Mouse (Mus musculus) liver, postnatal 0 days (tissue): ENCODE measurements at regions not wholly inside any gene's neighbourhood (a gene's known extent, or its start where the extent isn't known, plus 50 kb on each side); places are given as distances from the start of the nearest gene placed in this dataset. TPM values are rescaled to one million over a fixed set of nuclear protein-coding genes. Genes with fewer than 3 reads are reported as not detected.

ENCODE experiments used
- ATAC-seq: fragments of 200-750 bp; cut with Nextera tagmentation; 2 replicates; pipeline ENCODE4 v1.8.0; 2017; ENCODE audit warnings: mild to moderate bottlenecking, moderate library complexity
- DNase-seq: peaks from one replicate; pipeline ENCODE4 v3.0.0-alpha.2; 2016
- H3K27ac ChIP-seq: fragments of 300-500 bp; sonication (generic); 2 replicates; pipeline ENCODE4 v1.5.1; 2014; ENCODE audit warnings: antibody characterized with exemption, moderate library complexity, mild to moderate bottlenecking, low read depth
- H3K27me3 ChIP-seq: fragments of 300-500 bp; sonication (generic); 2 replicates; pipeline ENCODE4 v1.6.1; 2014; ENCODE audit warnings: low read length, control low read depth, mixed read lengths; ENCODE audit not compliant: insufficient read depth
- H3K36me3 ChIP-seq: fragments of 300-500 bp; sonication (generic); replicated peaks from 2 replicates; pipeline ENCODE4 v1.6.1; 2014; ENCODE audit warnings: mild to moderate bottlenecking, control low read depth, low read length, moderate library complexity, mixed read lengths; ENCODE audit not compliant: insufficient read depth
- H3K4me1 ChIP-seq: fragments of 300-500 bp; sonication (generic); 2 replicates; pipeline ENCODE4 v1.6.1; 2014; ENCODE audit warnings: antibody characterized with exemption, mild to moderate bottlenecking, control low read depth; ENCODE audit not compliant: insufficient read depth
- H3K4me2 ChIP-seq: fragments of 300-500 bp; sonication (generic); 2 replicates; pipeline ENCODE4 v1.6.1; 2014; ENCODE audit warnings: low read depth, mild to moderate bottlenecking, low read length, moderate library complexity, mixed read lengths
- H3K4me3 ChIP-seq: fragments of 300-500 bp; sonication (generic); 2 replicates; pipeline ENCODE4 v1.5.1; 2014; ENCODE audit warnings: low read depth, low read length
- H3K9ac ChIP-seq: fragments of 300-500 bp; sonication (generic); replicated peaks from 2 replicates; pipeline ENCODE4 v1.6.1; 2014; ENCODE audit warnings: mild to moderate bottlenecking, moderate library complexity
- H3K9me3 ChIP-seq: fragments of 300-500 bp; sonication (generic); 2 replicates; pipeline ENCODE4 v1.6.1; 2016; ENCODE audit warnings: mild to moderate bottlenecking, control low read depth, low read length, mixed read lengths
- CTCF ChIP-seq: sonication (generic); IDR thresholded peaks from 2 replicates; pipeline ENCODE4 v1.5.1; 2016; ENCODE audit warnings: antibody characterized with exemption, low read depth
- EP300 ChIP-seq: IDR thresholded peaks from 2 replicates; pipeline ENCODE4 v1.6.1; 2016; ENCODE audit warnings: antibody characterized with exemption, low read depth, mild to moderate bottlenecking
- WGBS: fragments of 180-500 bp; shearing (Covaris S2); extraction: QIAGEN DNeasy Blood & Tissue Kit; methylation state at CpG from one replicate; pipeline ENCODE4 v1.1.7; 2014; ENCODE audit not compliant: insufficient replicate concordance; 5-methylcytosine and 5-hydroxymethylcytosine counted together
- microRNA-seq: library from miRNA; unstranded; fragments of <30 nt; microRNA quantifications from one replicate; pipeline ENCODE4, GENCODE M21; 2016

DNA sequence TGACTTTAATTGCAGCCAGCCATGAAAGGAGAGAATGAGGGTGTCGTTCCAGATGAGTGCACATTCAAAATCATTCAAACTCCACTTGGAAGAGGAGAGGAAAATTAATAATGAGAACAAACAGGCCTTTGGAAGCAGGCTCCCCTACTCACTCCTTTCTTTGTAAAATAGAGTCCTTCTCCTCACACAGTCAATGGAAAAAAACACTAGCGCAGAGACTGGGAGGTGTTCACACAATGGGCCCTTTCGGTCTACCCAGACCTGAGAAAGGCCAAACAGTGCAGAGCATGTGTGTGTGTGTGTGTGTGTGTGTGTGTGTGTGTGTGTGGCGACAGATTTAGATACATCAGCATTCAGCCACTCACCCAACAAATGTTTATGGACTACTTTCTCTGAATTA lies 56.0 kb upstream of the Lrig1 start:
- H3K4me1 ChIP-seq = no peaks in the 10 kb centered on the region
- H3K27me3 ChIP-seq = 0 out of 2 replicates have a peak, but pooled peaks cover 3% of the 10 kb centered on the region
- TF ChIP-seq CTCF = no peak
- TF ChIP-seq EP300 = no peak
- H3K9ac ChIP-seq = no peak overlapping the region
- H3K9me3 ChIP-seq = no peaks in the 10 kb centered on the region
- H3K36me3 ChIP-seq = no peaks in the 10 kb centered on the region
- WGBS = 87% methylated on average over 4 of the region's 4 CpGs
- H3K4me2 ChIP-seq = no peak overlapping the region
- H3K4me3 ChIP-seq = no peak overlapping the region
- no peak overlapping the region for H3K27ac ChIP-seq
- DNase-seq (no peak), ATAC-seq (no peak)

DNA sequence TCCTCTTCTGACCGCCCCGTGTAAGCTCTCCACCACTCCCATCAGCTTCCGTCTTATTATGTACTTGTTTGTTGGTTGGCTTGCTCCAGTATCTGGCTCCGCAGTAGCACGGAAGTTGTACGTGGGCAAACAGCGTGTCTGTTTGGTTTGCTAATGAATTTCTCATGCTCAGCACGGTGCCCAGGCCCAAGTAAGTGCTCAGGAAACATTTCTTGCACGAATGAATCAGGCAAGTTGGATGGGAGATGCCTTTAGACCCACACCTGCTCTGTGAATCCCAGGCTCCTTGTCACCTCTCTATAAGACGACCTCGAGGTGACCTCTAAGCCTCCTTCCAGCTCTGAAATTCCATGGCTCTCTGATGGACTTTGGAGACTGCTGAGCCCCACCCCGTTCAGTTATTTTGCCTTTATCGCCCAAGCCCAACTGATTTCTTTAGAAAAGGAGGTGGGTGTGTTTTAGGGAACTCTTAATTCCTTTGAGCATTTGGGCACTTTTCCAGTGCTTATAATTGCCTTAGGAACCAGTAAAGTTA lies 55.4 kb upstream of the Lrig1 start:
- WGBS = 65% methylated on average over 13 of the region's 13 CpGs
- no peak overlapping the region for H3K4me2 ChIP-seq
- TF ChIP-seq CTCF (no peak), EP300 (no peak)
- H3K9ac ChIP-seq = no peak overlapping the region
- H3K4me3 ChIP-seq = no peak overlapping the region
- H3K27ac ChIP-seq = no peak overlapping the region
- ATAC-seq = no peak
- DNase-seq = no peak
- H3K27me3 ChIP-seq = 0 out of 2 replicates have a peak, but pooled peaks cover 3% of the 10 kb centered on the region
- H3K4me1 ChIP-seq = no peaks in the 10 kb centered on the region
- no peaks in the 10 kb centered on the region for H3K9me3 ChIP-seq
- no peaks in the 10 kb centered on the region for H3K36me3 ChIP-seq

DNA sequence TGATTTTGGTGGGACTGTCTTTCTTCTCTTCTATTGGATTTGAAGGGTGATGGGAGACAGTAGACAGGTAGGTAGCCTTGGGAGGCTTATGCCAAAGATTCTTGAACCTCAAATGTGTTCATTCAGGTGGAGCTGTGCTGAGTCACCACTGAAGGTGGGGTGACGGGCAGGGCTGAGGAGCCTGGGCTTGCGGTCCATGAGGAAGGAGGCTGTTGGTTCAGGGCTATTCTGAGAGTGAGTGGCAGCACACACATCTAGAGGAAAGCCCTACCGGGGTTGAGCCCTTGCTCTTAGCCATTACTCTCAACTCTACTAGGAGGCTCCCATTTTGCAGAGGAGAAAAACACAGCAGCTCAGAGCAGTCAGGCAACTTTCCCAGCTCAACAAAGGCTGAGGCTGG lies 54.6 kb upstream of the Lrig1 start:
- H3K27ac ChIP-seq = no peak overlapping the region
- H3K27me3 ChIP-seq = 0 out of 2 replicates have a peak, but pooled peaks cover 3% of the 10 kb centered on the region
- no peaks in the 10 kb centered on the region for H3K4me1 ChIP-seq
- WGBS = 75% methylated on average over 3 of the region's 3 CpGs
- H3K4me3 ChIP-seq = no peak overlapping the region
- ATAC-seq = no peak
- DNase-seq = no peak
- H3K9me3 ChIP-seq = no peaks in the 10 kb centered on the region
- H3K9ac ChIP-seq = no peak overlapping the region
- no peaks in the 10 kb centered on the region for H3K36me3 ChIP-seq
- no peak overlapping the region for H3K4me2 ChIP-seq
- TF ChIP-seq EP300 = no peak
- no peak for TF ChIP-seq CTCF

DNA sequence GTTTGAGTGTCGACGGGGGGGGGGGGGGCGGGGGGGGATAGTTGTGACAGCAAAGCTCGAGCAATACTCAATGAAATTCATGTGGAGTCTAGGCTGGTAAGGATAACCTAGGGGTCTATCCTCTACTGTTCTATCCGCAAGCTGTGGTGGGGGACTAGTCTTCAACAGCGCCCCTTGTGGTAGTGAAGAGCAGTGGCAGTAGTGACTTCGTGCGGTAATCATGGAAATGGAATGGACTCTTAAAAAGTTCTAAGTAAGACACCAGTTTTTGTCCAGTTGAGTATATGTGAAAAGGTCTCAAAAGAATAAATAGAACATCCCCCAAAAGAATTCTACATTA lies 51.1 kb upstream of the Lrig1 start:
- no peaks in the 10 kb centered on the region for H3K4me1 ChIP-seq
- no peak overlapping the region for H3K4me3 ChIP-seq
- ATAC-seq = no peak

DNA sequence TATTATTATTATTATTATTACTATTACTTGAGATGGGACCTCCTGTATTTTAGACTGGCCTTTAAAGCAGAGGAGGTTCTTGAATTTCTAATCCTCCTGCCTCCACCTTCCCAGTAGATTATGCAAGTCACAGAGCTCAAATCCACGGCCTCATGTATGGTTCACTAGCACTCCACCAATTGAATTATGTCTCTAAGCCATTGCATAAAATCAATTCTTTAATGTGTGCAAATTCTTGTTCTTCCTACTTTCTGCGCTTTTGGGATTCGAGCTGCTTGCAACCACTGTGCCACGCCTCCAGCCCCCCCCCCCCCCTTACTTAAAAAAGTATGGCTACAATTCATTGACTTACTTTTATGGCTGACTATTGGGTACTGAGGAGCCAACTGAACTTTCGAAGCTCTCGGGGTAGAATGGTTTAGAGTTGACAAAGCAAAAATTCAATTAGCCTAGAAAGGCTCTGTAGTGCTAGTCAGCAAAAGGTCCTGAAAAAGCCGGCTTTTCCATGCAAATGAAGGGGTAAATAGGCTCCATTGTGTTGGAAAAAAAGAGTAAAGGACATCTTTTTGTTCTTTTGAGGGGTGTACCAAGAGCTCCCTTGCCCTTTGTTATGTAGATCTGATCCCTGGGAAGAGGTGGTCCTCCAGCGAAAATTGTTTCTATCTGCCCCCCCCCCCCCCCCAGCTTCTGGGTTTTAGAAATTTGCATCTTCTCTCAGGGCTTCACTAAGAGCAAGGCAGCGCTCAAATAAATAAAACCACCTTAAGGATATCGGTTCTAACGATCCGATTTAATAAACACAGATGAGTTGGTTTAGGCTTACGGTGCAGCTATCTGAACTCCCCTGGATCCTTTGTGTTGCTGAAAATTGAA lies 50.5 kb upstream of the Lrig1 start:
- Histone ChIP-seq H3K36me3 (no peaks in the 10 kb centered on the region), H3K4me2 (no peak overlapping the region), H3K27ac (no peak overlapping the region), H3K4me3 (no peak overlapping the region), H3K27me3 (0 out of 2 replicates have a peak, but pooled peaks cover 2% of the 10 kb centered on the region), H3K4me1 (no peaks in the 10 kb centered on the region), H3K9ac (no peak overlapping the region), H3K9me3 (no peaks in the 10 kb centered on the region)
- ATAC-seq = no peak
- DNase-seq = no peak
- WGBS = 26% methylated on average over 13 of the region's 13 CpGs
- TF ChIP-seq CTCF = no peak
- no peak for TF ChIP-seq EP300

More for the DNA sequence above, 51.1 kb upstream of the Lrig1 start:
- Histone ChIP-seq H3K9me3 (no peaks in the 10 kb centered on the region), H3K4me2 (no peak overlapping the region), H3K27ac (no peak overlapping the region), H3K9ac (no peak overlapping the region), H3K36me3 (no peaks in the 10 kb centered on the region), H3K27me3 (0 out of 2 replicates have a peak, but pooled peaks cover 2% of the 10 kb centered on the region)
- peak; percentile 59 for TF ChIP-seq CTCF
- no peak for TF ChIP-seq EP300
- no peak for DNase-seq
- WGBS = 23% methylated on average over 8 of the region's 8 CpGs

Small RNAs in the stretch of these regions (microRNA-seq; reads per million reads assigned to microRNA genes)
- not detected for gene Gm23364
